Mouse (Mus musculus) liver, postnatal 0 days (tissue): ENCODE results near the gene Slc8a3.

Source experiments
- CTCF ChIP-seq: sonication (generic); IDR thresholded peaks from 2 replicates; pipeline ENCODE4 v1.5.1; 2016; ENCODE audit warnings: antibody characterized with exemption, low read depth
- EP300 ChIP-seq: IDR thresholded peaks from 2 replicates; pipeline ENCODE4 v1.6.1; 2016; ENCODE audit warnings: antibody characterized with exemption, low read depth, mild to moderate bottlenecking

DNA sequence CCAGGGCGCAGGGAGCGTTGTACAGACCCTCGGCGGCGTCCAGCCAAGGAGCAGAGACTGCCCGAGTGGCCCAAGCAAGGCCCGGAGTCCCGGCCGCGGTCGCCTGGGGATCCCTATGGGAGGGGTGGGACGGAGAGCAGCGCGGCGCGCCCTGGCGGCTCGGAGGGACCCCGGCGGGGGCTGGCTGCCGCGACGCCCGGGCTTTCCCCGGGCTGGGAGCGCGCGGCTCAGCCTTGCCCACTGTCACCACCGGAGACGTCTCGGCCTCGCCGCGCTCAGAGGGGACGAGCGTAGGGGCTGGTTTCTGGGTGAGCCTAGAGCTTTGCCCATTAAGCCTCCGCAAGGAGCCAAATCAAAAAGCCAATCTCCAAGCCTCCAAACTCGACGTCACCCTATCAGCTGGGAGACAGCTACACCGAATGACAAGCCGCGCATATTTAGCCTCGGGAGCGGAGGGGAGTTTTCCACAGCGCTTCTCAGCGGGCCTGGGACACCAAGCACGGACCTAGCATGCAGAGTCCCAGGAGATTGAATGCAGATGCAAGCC is at the start of gene Slc8a3:
- TF ChIP-seq CTCF, result no peak
- TF ChIP-seq EP300, result no peak
